Mouse (Mus musculus) right cerebral cortex, adult 18-20 months (tissue): ENCODE data around the gene Camk1d.

Experiments
- DNase-seq: peaks from one replicate; pipeline ENCODE4 v3.0.0; 2022; ENCODE audit warnings: mixed read lengths

Camk1d gene

DNA sequence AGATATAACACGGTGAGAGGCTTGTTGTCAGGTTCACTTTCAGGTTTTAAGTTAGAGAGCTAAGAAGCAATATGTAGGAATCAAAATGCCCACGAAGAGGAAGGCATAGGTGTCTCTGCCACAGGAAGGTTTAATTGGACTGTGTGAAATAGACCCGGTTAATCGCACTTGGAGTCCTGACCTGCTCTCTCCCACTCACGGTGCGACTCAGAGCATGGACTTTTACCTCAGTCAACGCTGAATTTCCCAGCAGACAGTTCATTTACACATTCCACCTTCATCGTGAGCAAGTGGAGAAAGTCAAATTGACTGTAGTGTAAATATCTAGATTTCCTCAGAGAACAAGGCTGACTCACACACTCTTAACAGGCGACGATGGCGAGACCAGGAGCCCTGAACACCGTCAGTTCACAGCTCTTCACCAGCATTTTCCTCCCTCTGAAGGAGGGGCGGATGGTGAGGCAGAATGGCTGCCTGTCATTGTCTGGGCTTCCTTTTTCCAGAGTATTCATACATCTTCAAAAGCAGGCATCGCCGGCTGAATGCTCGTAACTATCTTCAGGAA lies 255.6 kb downstream of the Camk1d start:
- DNase-seq: no peak

DNA sequence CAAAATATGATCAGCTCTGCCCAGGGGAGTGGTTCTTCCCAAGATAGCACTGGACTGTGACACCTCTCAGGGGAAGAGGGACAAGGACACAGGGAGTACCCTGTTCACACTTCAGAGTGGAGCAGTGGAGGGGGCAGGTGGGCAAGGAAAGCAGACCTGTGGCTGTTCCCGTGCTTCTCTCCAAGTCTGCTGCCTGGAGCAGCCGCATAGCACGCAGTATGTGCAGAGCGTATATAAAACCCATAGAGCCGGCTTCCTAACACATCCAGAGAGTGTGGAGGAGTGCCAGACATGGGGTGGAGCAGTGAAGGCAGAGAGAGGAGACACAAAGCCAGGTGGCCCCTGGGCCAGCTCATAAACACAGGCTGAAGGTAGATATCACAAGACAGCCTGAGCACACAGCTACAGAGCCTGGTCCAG lies 256.2 kb downstream of the Camk1d start:
- DNase-seq: peak; percentile 54

DNA sequence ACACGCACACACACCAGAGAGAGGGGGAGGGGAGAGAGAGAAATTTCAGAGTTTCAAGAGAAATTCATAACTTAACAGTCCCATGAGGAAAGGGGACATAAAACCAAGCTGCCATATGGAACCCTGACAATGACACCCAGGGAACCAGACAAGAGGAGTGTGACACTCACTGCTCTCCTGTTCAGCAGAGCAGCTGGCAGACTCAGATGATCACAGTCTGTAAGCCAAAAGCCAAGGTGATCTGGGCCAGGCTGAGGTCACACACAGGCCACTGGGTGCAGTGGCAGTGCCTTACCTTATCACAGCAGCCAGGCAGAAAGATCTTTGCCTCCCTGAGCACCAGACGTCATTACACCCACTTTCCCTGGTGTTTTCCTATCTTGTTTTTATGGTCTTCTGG lies 258.2 kb downstream of the Camk1d start:
- no peak for DNase-seq

DNA sequence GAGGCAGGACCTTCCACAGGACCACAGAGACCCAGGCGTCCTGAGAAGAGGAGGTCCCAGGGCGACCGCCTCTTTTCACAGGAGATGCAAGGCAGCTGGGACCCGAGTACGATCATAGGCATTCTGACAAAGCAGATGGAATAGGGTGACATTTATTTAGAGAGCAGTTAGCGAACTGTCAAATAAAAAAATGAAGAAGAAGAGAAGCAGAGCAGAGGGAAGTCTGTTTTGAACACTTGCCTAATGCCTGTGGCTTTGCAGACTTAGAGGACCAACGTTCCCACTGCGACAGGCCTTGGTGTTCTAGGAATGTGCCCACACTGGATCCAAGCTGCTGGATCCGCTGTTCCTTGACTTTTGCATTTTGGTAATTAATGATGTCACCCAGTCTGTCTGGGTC lies 259.5 kb downstream of the Camk1d start:
- DNase-seq: no peak

DNA sequence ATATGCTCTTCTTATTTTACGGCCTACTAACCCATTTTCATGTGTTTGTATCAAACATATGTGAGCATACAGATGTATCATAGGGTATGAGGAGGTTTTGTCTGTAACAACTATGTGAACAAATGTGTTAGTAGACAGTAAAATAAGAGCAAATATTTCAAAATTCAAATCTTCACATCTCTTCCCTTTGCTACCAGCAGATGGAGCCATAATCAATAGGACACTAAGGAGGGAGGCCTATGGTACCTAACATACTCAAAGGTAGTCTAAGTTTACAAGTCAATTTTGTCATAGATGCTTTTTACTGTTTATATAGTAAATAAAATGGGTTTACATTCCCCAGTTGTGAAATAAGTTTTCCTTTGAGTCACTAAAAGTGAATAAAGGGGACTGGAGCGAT lies 262.7 kb downstream of the Camk1d start:
- DNase-seq: no peak

DNA sequence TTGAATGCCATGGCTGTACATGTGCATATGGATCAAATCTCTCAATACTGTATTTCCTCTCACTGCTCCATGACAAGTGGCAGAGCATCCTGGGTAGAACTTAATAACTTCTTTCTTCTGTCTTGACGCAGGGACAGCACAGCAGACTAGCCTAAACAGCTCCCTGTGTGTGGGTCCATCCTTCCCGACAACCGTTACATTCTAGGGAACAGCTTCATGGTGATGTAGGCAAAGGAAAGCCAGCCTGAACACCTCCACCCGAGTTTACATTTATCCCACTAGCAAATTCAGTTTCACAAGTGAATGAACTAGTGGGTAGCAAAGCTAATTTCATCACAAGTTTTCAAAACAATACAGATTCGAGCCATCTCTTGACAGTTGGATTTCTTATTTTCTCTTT lies 269.0 kb downstream of the Camk1d start:
- no peak for DNase-seq

DNA sequence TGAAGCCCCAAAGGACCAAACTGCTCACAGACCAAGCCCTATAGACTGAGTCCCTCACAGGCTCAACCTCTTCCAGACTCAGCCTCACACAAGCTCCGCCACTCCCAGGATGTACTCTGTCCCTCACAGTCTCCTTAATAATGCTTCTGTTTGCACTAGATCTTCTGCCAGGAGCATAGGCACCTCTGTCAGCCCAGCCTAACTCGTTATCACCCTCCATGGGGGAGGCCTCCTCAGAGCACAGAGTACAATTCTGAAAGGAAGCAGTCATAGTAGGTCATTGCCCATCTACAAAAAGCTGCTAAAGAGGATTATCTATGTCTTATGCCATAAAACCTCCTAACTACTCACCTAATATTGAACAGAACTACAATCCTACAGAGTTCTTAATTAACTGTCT lies 276.6 kb downstream of the Camk1d start:
- no peak for DNase-seq

DNA sequence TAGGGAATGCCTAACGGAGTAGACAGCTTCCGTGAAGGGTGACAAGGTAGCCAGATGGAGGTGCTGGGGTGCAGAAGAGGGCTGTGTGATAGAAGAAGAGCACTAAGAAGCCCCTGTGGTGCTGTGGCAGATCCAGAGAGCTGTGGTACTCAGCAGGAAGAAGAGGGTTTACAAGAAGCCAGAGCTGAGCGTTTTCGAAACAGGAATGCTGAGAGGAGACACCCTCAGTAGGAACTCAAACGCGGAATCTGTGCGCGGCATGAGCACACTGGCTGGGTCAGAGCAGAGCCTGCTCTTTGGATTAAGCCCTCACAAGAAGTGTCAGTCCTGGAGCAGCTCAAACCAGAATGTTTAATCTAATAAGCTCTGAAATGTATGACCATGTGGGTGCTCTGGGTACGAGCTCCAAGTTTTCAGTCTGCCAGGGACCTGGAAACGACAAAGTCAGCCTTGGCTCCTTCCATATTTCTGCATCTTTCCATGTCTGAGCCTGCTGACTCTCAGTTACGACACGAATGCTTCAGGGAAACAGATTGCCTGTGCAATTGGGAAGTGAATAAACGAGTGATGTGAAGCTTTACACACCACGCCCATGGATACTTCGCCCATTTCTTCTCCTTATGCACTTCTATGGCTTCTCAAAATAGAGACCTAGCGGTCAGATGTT lies 278.6 kb downstream of the Camk1d start:
- DNase-seq: no peak

DNA sequence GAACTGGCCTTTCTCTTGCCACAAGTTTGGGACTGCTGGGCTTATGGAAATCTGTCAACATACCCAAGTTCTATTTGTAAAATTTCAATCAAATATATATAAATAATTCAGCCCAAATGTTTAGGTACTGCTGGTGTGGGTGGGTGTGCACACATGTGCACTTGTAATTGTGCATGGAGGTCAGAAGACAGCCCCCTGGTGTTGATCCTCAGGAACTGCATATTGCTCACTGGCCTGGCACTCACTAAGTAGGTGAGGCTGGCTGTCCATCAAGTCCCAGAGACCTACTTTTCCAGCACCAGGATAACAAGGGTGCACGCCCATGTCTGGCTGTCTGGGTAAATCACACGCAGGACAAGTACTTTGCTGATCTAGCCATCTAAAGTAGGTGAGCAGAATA lies 283.0 kb downstream of the Camk1d start:
- DNase-seq: no peak

DNA sequence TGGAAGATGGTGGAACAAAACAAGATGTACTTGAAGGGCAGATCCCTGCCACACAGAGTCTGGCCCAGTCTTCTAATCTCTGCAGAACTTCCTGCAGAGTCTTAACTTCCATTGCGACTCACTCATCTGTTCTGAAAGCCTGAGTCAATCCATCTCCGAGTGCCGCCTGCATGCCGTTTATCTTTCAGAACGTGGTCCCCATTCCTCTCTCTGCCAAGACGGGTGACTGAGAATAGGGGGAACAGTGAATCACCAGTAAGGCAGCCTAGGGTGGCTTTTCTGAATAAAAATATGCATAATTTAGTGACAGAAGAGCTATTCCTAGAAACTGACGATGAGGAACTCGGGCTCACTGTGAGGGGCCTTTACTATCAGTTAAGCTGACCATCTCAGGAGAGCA lies 284.4 kb downstream of the Camk1d start:
- DNase-seq: peak; percentile 56

DNA sequence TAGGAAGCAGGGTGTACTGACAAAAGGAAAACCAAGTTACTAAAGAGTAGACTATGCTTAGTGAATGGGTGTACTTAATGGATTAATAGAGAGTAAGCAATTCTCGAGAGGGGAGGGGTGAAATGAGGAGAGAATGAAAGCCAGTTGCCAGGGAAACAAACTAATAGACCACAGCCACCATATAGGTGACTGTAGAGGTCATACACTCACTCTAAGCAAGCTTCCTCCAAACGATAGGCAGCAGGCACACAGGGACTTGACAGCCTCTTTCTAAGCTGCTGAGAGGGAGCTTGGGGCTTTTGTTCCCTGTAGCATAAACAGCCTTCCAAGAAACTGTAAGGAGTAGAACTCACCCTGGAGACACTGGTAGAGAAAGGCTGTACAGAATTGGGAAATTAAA lies 288.2 kb downstream of the Camk1d start:
- DNase-seq: no peak

DNA sequence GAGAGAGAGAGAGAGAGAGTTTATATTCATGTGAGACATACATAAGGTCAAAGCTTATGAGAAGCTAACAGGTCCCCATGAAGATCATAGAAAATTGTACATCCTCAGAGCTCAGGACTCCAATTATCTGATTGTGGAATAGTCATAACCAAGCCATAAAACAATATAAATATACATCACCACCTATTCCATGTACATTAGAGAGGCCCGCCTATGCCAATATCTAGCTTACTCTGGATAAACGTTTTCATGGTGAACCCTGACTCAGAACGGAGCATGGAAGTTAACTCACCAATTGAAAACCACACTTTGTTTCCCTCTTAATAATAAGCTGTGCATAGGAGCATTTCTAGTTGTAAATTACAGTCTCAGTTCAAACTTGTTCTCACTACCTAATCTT lies 288.7 kb downstream of the Camk1d start:
- no peak for DNase-seq

DNA sequence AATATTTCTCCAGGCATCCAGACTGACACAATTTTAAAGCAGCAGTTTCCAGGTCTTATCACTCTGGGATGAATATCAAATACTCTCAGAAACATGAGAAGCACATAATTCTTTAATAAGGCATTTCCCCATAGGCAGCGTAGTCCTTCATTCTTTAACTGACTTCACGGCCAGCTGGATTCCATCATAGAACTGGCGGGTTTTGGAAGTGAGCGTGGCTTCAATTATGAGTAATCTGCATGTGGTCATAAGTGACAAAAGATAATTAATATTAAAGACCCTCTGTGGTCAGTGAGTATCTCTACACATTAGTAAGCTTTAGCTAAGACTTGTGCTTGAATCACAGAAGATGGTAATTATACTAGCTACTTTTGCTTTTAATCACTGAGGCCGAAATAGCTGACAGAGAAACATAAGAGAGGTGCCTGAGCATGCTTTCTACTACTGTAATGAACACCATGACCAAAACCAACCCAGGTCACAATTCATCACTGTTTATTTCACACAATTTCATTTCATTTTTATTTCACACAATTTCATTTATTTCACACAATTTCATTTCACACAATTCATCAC lies 293.6 kb downstream of the Camk1d start:
- DNase-seq: no peak

DNA sequence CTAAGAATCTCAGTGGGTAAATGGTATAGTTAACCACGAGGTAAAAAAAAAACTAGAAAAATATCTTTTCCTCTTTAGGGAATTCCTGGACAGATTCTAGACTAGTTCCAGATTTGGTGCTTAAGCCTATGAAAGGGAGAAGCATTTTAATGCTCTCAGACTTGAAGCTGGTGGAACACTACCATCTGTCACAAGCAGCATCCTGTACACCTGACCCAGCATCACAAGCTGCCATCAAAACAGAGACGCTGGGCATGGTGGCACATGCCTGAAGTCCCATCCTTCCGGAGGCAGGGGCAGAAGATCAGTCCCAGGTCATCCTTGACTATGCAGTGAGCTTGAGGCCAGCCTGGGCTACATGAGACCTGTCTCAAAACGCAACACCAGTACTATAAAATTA lies 295.5 kb downstream of the Camk1d start:
- DNase-seq: no peak

DNA sequence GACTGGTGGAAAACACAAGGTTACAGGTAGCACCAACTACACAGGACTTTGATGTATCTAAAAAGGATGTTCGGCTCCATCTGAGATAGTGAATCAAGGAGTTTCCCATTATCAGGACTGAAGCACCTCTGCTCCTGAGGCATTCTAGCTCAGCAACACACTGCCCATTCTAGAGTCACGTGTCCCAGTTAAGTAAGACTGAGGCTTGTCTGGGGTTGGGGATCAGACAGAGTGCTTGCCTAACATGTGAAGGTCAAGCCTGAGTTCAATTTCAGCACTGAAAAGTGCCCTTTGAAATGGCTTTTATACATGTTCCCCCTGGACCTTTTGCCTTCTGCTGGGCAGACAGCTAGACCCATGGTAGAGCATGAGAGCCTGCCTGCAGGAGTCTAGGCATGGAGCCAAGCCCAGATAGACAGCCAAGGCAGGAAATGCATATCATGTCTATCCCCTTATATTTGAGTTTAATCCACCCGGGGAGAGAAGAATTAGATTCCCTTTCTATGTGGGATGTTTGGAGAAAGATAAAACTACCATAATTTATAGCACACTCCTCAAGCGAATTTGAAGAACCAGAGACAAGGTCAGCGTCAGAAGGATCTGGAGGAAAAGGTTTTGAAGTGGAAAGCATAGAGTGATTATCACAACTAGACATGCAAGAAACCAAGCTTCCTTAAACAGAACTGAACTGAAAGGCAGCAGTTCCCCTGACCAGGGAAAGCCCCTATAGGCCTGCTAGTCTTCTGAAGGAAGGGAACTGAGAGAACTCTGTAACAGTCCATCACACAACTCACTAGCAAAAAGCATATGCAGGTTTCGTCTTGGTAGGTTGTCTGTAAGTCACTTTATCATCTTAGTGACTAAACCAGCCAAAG lies 296.9 kb downstream of the Camk1d start:
- DNase-seq: no peak

DNA sequence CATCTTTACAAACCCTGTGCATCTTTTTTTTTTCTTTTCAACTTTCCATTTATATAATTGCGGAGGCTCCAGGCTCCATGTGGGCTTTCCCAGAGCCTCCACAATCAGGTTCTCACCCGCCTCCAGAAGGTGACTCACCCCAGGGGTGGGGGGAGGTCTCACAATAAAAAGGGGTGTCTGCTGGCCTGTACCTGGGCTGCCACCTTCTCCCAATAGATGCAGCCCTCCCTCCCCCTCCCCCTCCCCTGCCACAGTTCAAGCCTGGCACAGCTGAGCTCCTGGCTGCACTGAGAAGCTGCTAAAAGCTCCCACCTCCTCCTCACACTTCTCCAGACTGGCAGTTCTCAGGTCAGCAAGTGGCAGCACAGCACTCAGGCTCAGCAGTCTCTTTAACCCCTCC lies 302.5 kb downstream of the Camk1d start:
- peak; percentile 86 for DNase-seq

DNA sequence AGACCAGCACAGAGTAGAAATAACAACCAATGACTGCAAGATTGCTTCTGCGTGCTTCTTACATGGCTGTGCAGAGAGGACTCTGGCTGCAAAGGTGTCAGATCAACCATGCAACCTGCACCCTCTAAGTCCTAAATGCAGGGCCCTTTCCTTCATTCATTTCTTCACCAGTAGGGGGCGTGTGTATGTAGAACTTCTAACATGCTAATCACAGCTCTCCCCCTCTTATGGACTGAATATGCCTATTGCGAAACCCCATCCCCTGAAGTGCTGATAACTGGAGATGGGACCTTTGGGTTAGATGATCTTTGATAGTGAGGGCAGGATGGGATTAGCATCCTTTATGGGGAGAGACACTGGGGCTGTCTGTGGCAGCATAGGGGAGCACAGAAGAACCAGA lies 310.5 kb downstream of the Camk1d start:
- DNase-seq: no peak

DNA sequence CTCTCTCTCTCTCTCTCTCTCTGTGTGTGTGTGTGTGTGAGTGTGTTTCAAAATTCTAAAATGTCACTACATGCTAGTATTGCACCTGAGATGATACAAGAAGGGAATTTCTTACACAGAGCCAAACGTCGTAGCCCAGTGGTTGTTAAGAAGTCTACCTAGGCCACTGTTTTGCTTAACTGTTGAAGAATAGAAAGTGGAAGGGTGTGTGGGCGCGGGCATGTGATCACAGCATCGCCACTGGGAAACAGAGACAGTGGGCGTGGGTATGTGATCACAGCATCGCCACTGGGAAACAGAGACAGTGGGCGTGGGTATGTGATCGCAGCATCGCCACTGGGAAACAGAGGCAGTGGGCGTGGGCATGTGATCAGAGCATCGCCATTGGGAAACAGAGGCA lies 312.3 kb downstream of the Camk1d start:
- no peak for DNase-seq

DNA sequence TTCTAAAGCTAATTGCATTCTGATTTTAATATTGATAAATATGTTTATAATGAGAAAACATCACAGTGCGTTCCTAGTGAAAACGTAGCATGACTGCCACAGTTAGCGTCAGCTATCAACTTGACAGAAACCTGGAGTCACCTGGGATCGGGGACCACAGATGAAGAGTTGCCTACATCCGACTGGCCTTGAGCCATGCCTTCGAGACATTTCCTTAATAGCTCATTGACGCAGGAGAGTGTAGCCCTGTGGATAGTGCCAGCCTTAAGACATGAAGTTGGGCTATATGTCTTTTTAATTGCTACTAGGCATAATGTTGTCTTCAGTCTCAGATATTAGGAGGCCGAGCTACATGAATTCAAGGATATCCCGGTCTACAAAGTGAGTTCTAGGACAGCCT lies 315.8 kb downstream of the Camk1d start:
- DNase-seq: no peak

DNA sequence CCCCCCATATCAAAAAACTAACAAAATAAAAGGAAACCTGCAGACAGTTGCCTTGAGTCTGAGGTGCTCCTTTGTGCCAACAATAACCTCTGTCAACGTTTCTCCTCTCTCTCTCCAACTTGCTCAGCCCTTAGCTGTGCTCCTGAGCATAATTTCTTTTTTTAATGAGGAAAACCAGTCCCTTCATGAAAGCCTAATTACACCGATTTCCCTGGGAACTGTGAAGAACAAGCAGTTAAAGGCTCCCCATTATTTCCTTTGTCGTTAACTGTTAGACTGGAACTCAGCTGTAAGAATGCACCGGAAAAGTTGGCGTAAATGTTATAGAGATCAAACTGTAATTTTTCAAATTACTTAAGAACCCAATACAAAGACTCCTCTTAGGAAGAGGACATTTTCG lies 316.3 kb downstream of the Camk1d start:
- no peak for DNase-seq

DNA sequence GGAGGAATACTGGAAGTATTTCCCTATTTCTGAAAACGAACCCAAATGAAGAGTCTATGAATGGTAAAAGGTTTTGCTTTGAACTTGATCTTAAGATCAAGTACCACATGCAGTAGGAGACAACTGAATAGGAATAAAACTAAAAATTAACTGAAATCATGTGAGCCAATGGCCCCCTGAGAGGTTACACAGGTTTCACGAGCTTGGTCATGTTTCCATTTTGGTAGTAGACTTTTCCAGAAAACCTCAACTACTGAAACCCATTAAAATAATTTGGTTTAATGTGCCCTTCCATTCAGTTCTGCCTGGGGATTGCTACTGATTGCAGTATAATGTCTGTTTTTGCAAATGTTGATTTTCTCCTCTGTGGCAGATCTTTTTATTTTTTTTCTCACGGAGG lies 316.8 kb downstream of the Camk1d start:
- no peak for DNase-seq

DNA sequence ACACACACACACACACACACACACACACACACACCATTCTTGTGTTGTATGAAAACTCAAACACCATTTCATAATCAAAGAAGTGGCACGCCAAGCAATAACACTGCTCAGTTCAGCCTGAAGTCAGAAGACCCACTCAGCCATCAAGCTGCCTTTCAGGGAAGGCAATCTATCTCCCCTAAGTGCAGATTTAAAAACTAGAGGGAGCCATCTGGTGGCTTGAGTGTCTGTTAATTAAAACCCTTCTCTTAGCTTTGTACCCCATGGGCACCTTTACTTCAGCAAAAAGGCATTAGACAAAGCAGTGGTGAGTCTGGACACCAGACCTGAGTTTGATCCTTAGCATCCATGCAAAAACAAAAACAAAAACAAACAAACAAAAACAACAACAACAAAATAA lies 317.9 kb downstream of the Camk1d start:
- no peak for DNase-seq

DNA sequence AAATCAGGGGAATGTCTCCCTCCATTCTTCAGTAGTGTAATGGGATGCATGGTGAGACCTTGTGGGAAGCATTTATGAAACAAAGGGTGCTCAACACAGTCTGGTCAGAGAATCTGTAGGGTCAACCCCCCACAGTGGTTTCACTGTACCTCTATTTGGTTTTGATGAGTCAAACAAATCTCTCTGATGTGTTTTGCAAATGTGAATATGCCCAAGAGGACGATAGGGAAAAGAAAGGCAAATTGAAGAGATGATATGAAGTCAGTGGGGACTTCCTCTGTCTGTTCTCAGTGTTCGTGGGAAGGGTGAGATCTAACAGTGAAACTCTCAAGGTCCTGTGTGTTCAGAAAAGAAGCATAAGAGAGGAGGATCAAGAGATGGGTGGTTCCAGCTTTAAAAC lies 318.4 kb downstream of the Camk1d start:
- DNase-seq: no peak

DNA sequence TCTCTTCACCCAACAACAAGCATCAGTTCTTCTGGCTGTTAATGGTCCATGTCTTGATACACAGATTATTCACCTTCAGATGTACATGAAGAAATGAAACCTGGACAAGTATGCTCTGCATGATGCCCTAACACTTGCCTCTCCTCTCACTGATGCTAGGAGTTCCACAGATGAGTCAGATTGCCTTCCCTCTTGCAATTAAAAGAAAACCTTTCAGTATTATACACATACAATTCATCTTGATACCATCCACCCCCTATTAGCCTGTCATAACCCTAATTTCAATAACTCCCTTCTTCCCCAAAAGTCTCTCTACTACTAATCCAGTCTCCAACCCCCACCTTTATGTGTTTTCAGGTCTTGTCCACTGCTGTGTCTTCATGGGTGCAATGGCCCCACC lies 321.4 kb downstream of the Camk1d start:
- no peak for DNase-seq
